10 mouse cellular contexts compared by ENCODE assay signal in the genomic region with DNA sequence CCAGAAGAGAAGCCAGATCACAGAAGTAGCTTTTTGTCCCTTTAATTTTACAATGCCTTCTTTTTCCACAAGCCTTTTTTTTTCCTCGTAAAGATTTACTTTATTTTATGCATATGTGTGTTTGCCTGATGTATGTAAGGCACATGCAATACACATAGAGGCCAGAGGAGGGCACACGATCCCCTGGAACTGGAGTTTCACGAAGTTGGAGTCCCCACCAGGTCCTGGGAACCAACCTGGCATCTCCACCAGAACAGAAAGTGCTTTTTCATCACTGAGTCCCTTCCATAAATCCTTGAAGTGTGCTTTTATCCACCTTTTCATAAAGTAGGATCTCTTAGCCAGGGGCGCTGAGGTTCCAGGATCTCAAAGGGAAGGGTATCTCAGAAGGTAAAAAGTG.
A peak's percentile ranks its signal among the peaks of the same experiment; 100 is the strongest.
DNase-seq lines count a peak whose midpoint lies in the region; ATAC-seq and TF ChIP-seq lines count a peak whose summit lies in the region.
"Had no signal": no experiment of that assay in that cellular context is flagged by ENCODE, and none has a peak within 500 bp of the region (broad histone marks: within the 10 kb centered on the region; RNA-seq: fewer than 3 reads in every experiment).

No protein-coding gene starts in this region.

- no peaks in the 10 kb centered on the region for H3K36me3 ChIP-seq in heart, adult 2 months (ENCODE audit: control insufficient read depth, insufficient read depth, low read length)
- H3K36me3 ChIP-seq in heart, embryonic 12.5 days = no peaks in the 10 kb centered on the region
- H3K36me3 ChIP-seq in midbrain, embryonic 14.5 days (ENCODE audit: control insufficient read depth, insufficient read depth, low read length) = no peaks in the 10 kb centered on the region
- H3K36me3 ChIP-seq in midbrain, embryonic 13.5 days = no peaks in the 10 kb centered on the region
- no peaks in the 10 kb centered on the region for H3K36me3 ChIP-seq in neural tube, embryonic 11.5 days (ENCODE audit: control insufficient read depth, insufficient read depth, low read length)
- H3K36me3 ChIP-seq in forebrain, embryonic 11.5 days (ENCODE audit: control insufficient read depth, insufficient read depth, low read length) = no peaks in the 10 kb centered on the region
- H3K36me3 ChIP-seq: heart, embryonic 13.5 days; limb, embryonic 15.5 days had no signal

- peaks cover 1% of the 10 kb centered on the region; the same call in 1 of the 2 replicates for H3K27me3 ChIP-seq in heart, adult 2 months (ENCODE audit: control insufficient read depth, insufficient read depth, low read length)
- H3K27me3 ChIP-seq in heart, embryonic 12.5 days (replicated peaks) = peaks cover 55% of the 10 kb centered on the region
- no peaks in the 10 kb centered on the region for H3K27me3 ChIP-seq in midbrain, embryonic 14.5 days (ENCODE audit: control insufficient read depth, insufficient read depth, low read length)
- 0 out of 2 replicates have a peak, but pooled peaks cover 7% of the 10 kb centered on the region for H3K27me3 ChIP-seq in midbrain, embryonic 13.5 days
- peaks cover 3% of the 10 kb centered on the region; the same call in 1 of the 2 replicates for H3K27me3 ChIP-seq in neural tube, embryonic 11.5 days (ENCODE audit: control insufficient read depth, insufficient read depth, low read length)
- no peaks in the 10 kb centered on the region for H3K27me3 ChIP-seq in forebrain, embryonic 11.5 days (ENCODE audit: control insufficient read depth, insufficient read depth, low read length)

- DNase-seq in heart, adult 2 months = no peak
- DNase-seq in midbrain, embryonic 14.5 days = peak; percentile 42
- peak; percentile 1 for DNase-seq in c-Kit-positive CD71-positive TER-119-positive erythroid progenitor cells, embryonic 14.5 days (ENCODE audit: low spot score)
- peak; percentile 46 for DNase-seq in neural tube, embryonic 11.5 days (ENCODE audit: low spot score)
- DNase-seq in forebrain, embryonic 11.5 days (ENCODE audit: low spot score) = no peak

- ATAC-seq in heart, embryonic 12.5 days (ENCODE audit: insufficient number of reproducible peaks, low FRiP score) = no peak
- no peak for ATAC-seq in midbrain, embryonic 14.5 days (ENCODE audit: low FRiP score, low TSS enrichment)
- ATAC-seq in midbrain, embryonic 13.5 days = no peak
- no peak for ATAC-seq in neural tube, embryonic 11.5 days (ENCODE audit: insufficient read depth, low FRiP score, low TSS enrichment)
- ATAC-seq in activated CD4-positive, CD25-positive, alpha-beta regulatory T cell, adult 4 months = no peak
- ATAC-seq in forebrain, embryonic 11.5 days (replicated peaks; ENCODE audit: low FRiP score) = no peak

- no peaks in the 10 kb centered on the region for H3K79me2 ChIP-seq in heart, adult 2 months (replicated peaks; ENCODE audit: control insufficient read depth, insufficient read depth, low read length)

- intact Hi-C loops in heart, adult 2 months (cut with DNase I) = loop anchor here (5.0 to 10.0 kb wide), 2 partner anchors 173 to 710 kb away; no protein-coding TSS in a partner anchor

- H3K4me1 ChIP-seq in heart, adult 2 months (ENCODE audit: control insufficient read depth, insufficient read depth, low read length) = no peaks in the 10 kb centered on the region
- peaks cover 13% of the 10 kb centered on the region for H3K4me1 ChIP-seq in heart, embryonic 12.5 days (replicated peaks)
- H3K4me1 ChIP-seq in midbrain, embryonic 14.5 days (ENCODE audit: control insufficient read depth, insufficient read depth, low read length) = no peaks in the 10 kb centered on the region; the same call in 1 of the 2 replicates
- H3K4me1 ChIP-seq in midbrain, embryonic 13.5 days (replicated peaks) = peaks cover 32% of the 10 kb centered on the region
- peaks cover 2% of the 10 kb centered on the region; the same call in 1 of the 2 replicates for H3K4me1 ChIP-seq in neural tube, embryonic 11.5 days (ENCODE audit: control insufficient read depth, insufficient read depth, low read length)
- H3K4me1 ChIP-seq in forebrain, embryonic 11.5 days (replicated peaks; ENCODE audit: control insufficient read depth, insufficient read depth, low read length) = peaks cover 12% of the 10 kb centered on the region

- WGBS in heart, adult 2 months = 35% methylated on average over 4 of the region's 4 CpGs
- WGBS in heart, embryonic 12.5 days = 34% methylated on average over 4 of the region's 4 CpGs
- 38% methylated on average over 4 of the region's 4 CpGs for WGBS in midbrain, embryonic 14.5 days
- WGBS in midbrain, embryonic 13.5 days = 35% methylated on average over 4 of the region's 4 CpGs
- WGBS in neural tube, embryonic 11.5 days = 27% methylated on average over 4 of the region's 4 CpGs
- WGBS in forebrain, embryonic 11.5 days = 34% methylated on average over 4 of the region's 4 CpGs

- TF ChIP-seq CTCF in heart, adult 2 months (IDR thresholded peaks at IDR 0.05) = peak; percentile 65

- H3K9me3 ChIP-seq in heart, embryonic 12.5 days (replicated peaks) = no peaks in the 10 kb centered on the region
- H3K9me3 ChIP-seq in midbrain, embryonic 14.5 days (ENCODE audit: control insufficient read depth, low read length) = no peaks in the 10 kb centered on the region
- H3K9me3 ChIP-seq in midbrain, embryonic 13.5 days = no peaks in the 10 kb centered on the region
- H3K9me3 ChIP-seq in neural tube, embryonic 11.5 days (ENCODE audit: control insufficient read depth, low read length) = no peaks in the 10 kb centered on the region
- H3K9me3 ChIP-seq in forebrain, embryonic 11.5 days (ENCODE audit: control insufficient read depth, low read length) = no peaks in the 10 kb centered on the region
- H3K9me3 ChIP-seq: heart, embryonic 13.5 days; limb, embryonic 15.5 days had no signal

- TF ChIP-seq POLR2A in heart, adult 2 months (IDR thresholded peaks at IDR 0.05; ENCODE audit: insufficient read depth, low read depth, low read length) = no peak

- TF ChIP-seq EP300 in heart, adult 2 months (IDR thresholded peaks at IDR 0.05; ENCODE audit: insufficient read depth, low read depth, low read length) = no peak

- H3K9ac ChIP-seq in heart, adult 2 months (ENCODE audit: low read depth, low read length) = no peak overlapping the region
- H3K9ac ChIP-seq in heart, embryonic 12.5 days = no peak overlapping the region
- H3K9ac ChIP-seq in midbrain, embryonic 14.5 days (replicated peaks; ENCODE audit: low read length) = no peak overlapping the region
- H3K9ac ChIP-seq in midbrain, embryonic 13.5 days (replicated peaks) = no peak overlapping the region
- H3K9ac ChIP-seq in neural tube, embryonic 11.5 days (ENCODE audit: low read length) = no peak overlapping the region
- no peak overlapping the region for H3K9ac ChIP-seq in forebrain, embryonic 11.5 days (ENCODE audit: low read length)
- H3K9ac ChIP-seq: limb, embryonic 15.5 days had no signal

- no peak overlapping the region for H3K27ac ChIP-seq in heart, adult 2 months
- no peak overlapping the region for H3K27ac ChIP-seq in heart, embryonic 12.5 days (ENCODE audit: poor library complexity, severe bottlenecking)
- no peak overlapping the region for H3K27ac ChIP-seq in midbrain, embryonic 14.5 days (replicated peaks; ENCODE audit: low read depth, low read length)
- H3K27ac ChIP-seq in midbrain, embryonic 13.5 days = no peak overlapping the region
- no peak overlapping the region for H3K27ac ChIP-seq in neural tube, embryonic 11.5 days (ENCODE audit: low read depth, low read length)
- no peak overlapping the region for H3K27ac ChIP-seq in forebrain, embryonic 11.5 days (ENCODE audit: low read depth, low read length)
- H3K27ac ChIP-seq: heart, embryonic 13.5 days; limb, embryonic 15.5 days had no signal

- no peak overlapping the region for H3K4me3 ChIP-seq in heart, adult 2 months
- H3K4me3 ChIP-seq in heart, embryonic 12.5 days = no peak overlapping the region
- no peak overlapping the region for H3K4me3 ChIP-seq in midbrain, embryonic 14.5 days (replicated peaks; ENCODE audit: low read depth, low read length)
- no peak overlapping the region for H3K4me3 ChIP-seq in midbrain, embryonic 13.5 days (replicated peaks)
- no peak overlapping the region for H3K4me3 ChIP-seq in neural tube, embryonic 11.5 days (ENCODE audit: low read depth, low read length)
- H3K4me3 ChIP-seq in forebrain, embryonic 11.5 days (ENCODE audit: low read depth, low read length) = no peak overlapping the region
- H3K4me3 ChIP-seq: limb, embryonic 15.5 days had no signal

- no peak overlapping the region for H3K4me2 ChIP-seq in heart, embryonic 12.5 days
- H3K4me2 ChIP-seq in midbrain, embryonic 14.5 days (ENCODE audit: low read length) = no peak overlapping the region
- H3K4me2 ChIP-seq in midbrain, embryonic 13.5 days (replicated peaks) = no peak overlapping the region
- no peak overlapping the region for H3K4me2 ChIP-seq in neural tube, embryonic 11.5 days (ENCODE audit: low read depth)
- H3K4me2 ChIP-seq in forebrain, embryonic 11.5 days (ENCODE audit: low read depth, low read length, severe bottlenecking) = no peak overlapping the region
- H3K4me2 ChIP-seq: limb, embryonic 15.5 days had no signal

Comparison
In these comparisons a context has a peak if more than half of its experiments do, and no peak if none do; other contexts are left out.
1. DNase-seq: peak in midbrain, embryonic 14.5 days (single experiment), c-Kit-positive CD71-positive TER-119-positive erythroid progenitor cells, embryonic 14.5 days (single experiment) and neural tube, embryonic 11.5 days (single experiment); none in heart, adult 2 months (0 of 2) and forebrain, embryonic 11.5 days (single experiment).